Comparison of ENCODE assay signal across 9 mouse cellular contexts in the genomic region with DNA sequence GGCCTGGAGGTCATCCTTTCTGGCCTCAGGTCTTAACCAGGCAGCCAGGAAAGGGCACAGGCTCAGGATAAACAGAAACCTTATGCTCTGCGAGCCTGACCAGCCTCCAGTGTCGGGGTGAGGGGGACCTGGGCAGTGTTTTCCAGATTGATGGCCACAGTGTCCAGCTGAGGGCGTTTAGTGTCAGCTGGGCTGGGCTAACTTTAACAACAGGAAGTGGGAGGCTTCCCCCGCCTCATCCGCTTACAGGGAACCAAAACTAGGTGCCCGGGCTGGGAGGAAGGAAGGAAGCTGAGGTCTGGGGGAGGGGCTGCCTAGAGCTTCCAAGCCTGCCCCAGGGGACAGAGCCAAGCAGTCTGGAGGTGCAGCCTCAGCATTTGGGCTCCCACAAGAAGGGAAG. TPM values are rescaled to one million over a fixed set of nuclear protein-coding genes. Genes with fewer than 3 reads are reported as not detected.
DNase-seq lines count a peak whose midpoint lies in the region; ATAC-seq and TF ChIP-seq lines count a peak whose summit lies in the region.
"Had no signal": no experiment of that assay in that cellular context is flagged by ENCODE, and none has a peak within 500 bp of the region (broad histone marks: within the 10 kb centered on the region; RNA-seq: fewer than 3 reads in every experiment).

No protein-coding gene starts in this region.

- peak overlapping the region; percentile 97 for H3K4me2 ChIP-seq in embryonic facial prominence, embryonic 14.5 days (ENCODE audit: low read depth, low read length)
- peak overlapping the region; percentile 93 for H3K4me2 ChIP-seq in heart, embryonic 15.5 days
- peak overlapping the region; percentile 97 for H3K4me2 ChIP-seq in kidney, embryonic 16.5 days (replicated peaks; ENCODE audit: low read depth, low read length)
- H3K4me2 ChIP-seq in liver, embryonic 16.5 days (ENCODE audit: low read depth, low read length) = peak overlapping the region; percentile 21; the same call in 1 of the 2 replicates

- WGBS in embryonic facial prominence, embryonic 14.5 days = 10% methylated on average over 6 of the region's 6 CpGs
- WGBS in heart, embryonic 15.5 days = 12% methylated on average over 6 of the region's 6 CpGs
- WGBS in kidney, embryonic 16.5 days = 7% methylated on average over 6 of the region's 6 CpGs
- WGBS in liver, embryonic 16.5 days (ENCODE audit: insufficient replicate concordance) = 30% methylated on average over 6 of the region's 6 CpGs

- ATAC-seq in embryonic facial prominence, embryonic 14.5 days (ENCODE audit: low read depth) = no peak
- ATAC-seq in heart, embryonic 15.5 days (replicated peaks; ENCODE audit: insufficient number of reproducible peaks, insufficient read depth, low FRiP score, low read depth) = no peak
- ATAC-seq in kidney, embryonic 16.5 days (ENCODE audit: low FRiP score, low TSS enrichment) = no peak
- ATAC-seq in liver, embryonic 16.5 days (ENCODE audit: low read depth) = no peak

- H3K36me3 ChIP-seq in embryonic facial prominence, embryonic 14.5 days (ENCODE audit: control insufficient read depth, insufficient read depth, low read length) = peaks cover 57% of the 10 kb centered on the region
- peaks cover 22% of the 10 kb centered on the region for H3K36me3 ChIP-seq in heart, embryonic 15.5 days
- H3K36me3 ChIP-seq in kidney, embryonic 16.5 days (ENCODE audit: insufficient read depth, low read length) = peaks cover 35% of the 10 kb centered on the region
- H3K36me3 ChIP-seq in liver, embryonic 16.5 days (ENCODE audit: control insufficient read depth, insufficient read depth) = peaks cover 7% of the 10 kb centered on the region; the same call in 1 of the 2 replicates
- no peaks in the 10 kb centered on the region for H3K36me3 ChIP-seq in testis, adult 2 months (ENCODE audit: control insufficient read depth, insufficient read depth, low read length)

- H3K9me3 ChIP-seq in embryonic facial prominence, embryonic 14.5 days (ENCODE audit: control insufficient read depth, low read length) = no peaks in the 10 kb centered on the region
- no peaks in the 10 kb centered on the region for H3K9me3 ChIP-seq in heart, embryonic 15.5 days (replicated peaks)
- H3K9me3 ChIP-seq in kidney, embryonic 16.5 days (ENCODE audit: low read length) = no peaks in the 10 kb centered on the region
- no peaks in the 10 kb centered on the region for H3K9me3 ChIP-seq in liver, embryonic 16.5 days (replicated peaks; ENCODE audit: control insufficient read depth, low read length)

- peak overlapping the region; percentile 97 for H3K9ac ChIP-seq in embryonic facial prominence, embryonic 14.5 days (ENCODE audit: low read depth, low read length)
- no peak overlapping the region for H3K9ac ChIP-seq in heart, embryonic 15.5 days
- H3K9ac ChIP-seq in kidney, embryonic 16.5 days (replicated peaks; ENCODE audit: low read length) = peak overlapping the region; percentile 56
- no peak overlapping the region for H3K9ac ChIP-seq in liver, embryonic 16.5 days (ENCODE audit: low read depth, low read length)
- H3K9ac ChIP-seq: liver, embryonic 14.5 days had no signal

- H3K27me3 ChIP-seq in embryonic facial prominence, embryonic 14.5 days (replicated peaks; ENCODE audit: control insufficient read depth, insufficient read depth, low read length) = no peaks in the 10 kb centered on the region
- H3K27me3 ChIP-seq in heart, embryonic 15.5 days = no peaks in the 10 kb centered on the region
- H3K27me3 ChIP-seq in kidney, embryonic 16.5 days (ENCODE audit: insufficient read depth, low read length) = no peaks in the 10 kb centered on the region
- H3K27me3 ChIP-seq in liver, embryonic 16.5 days (ENCODE audit: control insufficient read depth, insufficient read depth, low read depth, low read length) = peaks cover 8% of the 10 kb centered on the region
- no peaks in the 10 kb centered on the region for H3K27me3 ChIP-seq in testis, adult 2 months (ENCODE audit: control insufficient read depth, insufficient read depth, low read length)

- TF ChIP-seq CTCF in testis, adult 2 months (IDR thresholded peaks at IDR 0.05; ENCODE audit: control insufficient read depth, insufficient read depth, insufficient replicate concordance, low read depth, low read length) = no peak

- no peak for TF ChIP-seq POLR2A in testis, adult 2 months (IDR thresholded peaks at IDR 0.05; ENCODE audit: control insufficient read depth, low read depth, low read length)

- peak overlapping the region; percentile 92 for H3K4me3 ChIP-seq in embryonic facial prominence, embryonic 14.5 days (ENCODE audit: low read depth, low read length)
- H3K4me3 ChIP-seq in heart, embryonic 15.5 days = peak overlapping the region; percentile 72
- H3K4me3 ChIP-seq in kidney, embryonic 16.5 days (ENCODE audit: low read length) = peak overlapping the region; percentile 76
- no peak overlapping the region; the same call in 1 of the 2 replicates for H3K4me3 ChIP-seq in liver, embryonic 16.5 days (ENCODE audit: low read depth, low read length)
- H3K4me3 ChIP-seq in testis, adult 2 months (ENCODE audit: control insufficient read depth, low read depth, low read length) = no peak overlapping the region

- peak overlapping the region; percentile 98 for H3K27ac ChIP-seq in embryonic facial prominence, embryonic 14.5 days (replicated peaks; ENCODE audit: low read depth, low read length)
- peak overlapping the region; percentile 76 for H3K27ac ChIP-seq in heart, embryonic 15.5 days
- H3K27ac ChIP-seq in kidney, embryonic 16.5 days (ENCODE audit: low read length) = peak overlapping the region; percentile 89
- H3K27ac ChIP-seq in liver, embryonic 16.5 days (ENCODE audit: low read length) = peak overlapping the region; percentile 55
- peak overlapping the region; percentile 40 for H3K27ac ChIP-seq in testis, adult 2 months (ENCODE audit: control insufficient read depth, insufficient read depth, low read depth, low read length)
- H3K27ac ChIP-seq: liver, embryonic 14.5 days had no signal

- DNase-seq in ovary, adult 18-20 months (ENCODE audit: low spot score) = peak; percentile 64
- DNase-seq in ovary, postnatal 10 days (ENCODE audit: low spot score) = no peak
- DNase-seq in embryonic facial prominence, embryonic 14.5 days (ENCODE audit: low spot score) = peak; percentile 71
- peak; percentile 46 to 57 for DNase-seq in natural killer cell, adult 2 months (ENCODE audit: low spot score in 2 of 2)

- peaks cover 22% of the 10 kb centered on the region for H3K4me1 ChIP-seq in embryonic facial prominence, embryonic 14.5 days (ENCODE audit: control insufficient read depth, insufficient read depth, low read length)
- peaks cover 47% of the 10 kb centered on the region for H3K4me1 ChIP-seq in heart, embryonic 15.5 days (replicated peaks)
- H3K4me1 ChIP-seq in kidney, embryonic 16.5 days (ENCODE audit: insufficient read depth, low read length) = peaks cover 34% of the 10 kb centered on the region
- H3K4me1 ChIP-seq in liver, embryonic 16.5 days (ENCODE audit: control insufficient read depth, low read depth, low read length) = peaks cover 38% of the 10 kb centered on the region
- peaks cover 29% of the 10 kb centered on the region for H3K4me1 ChIP-seq in testis, adult 2 months (ENCODE audit: control insufficient read depth, insufficient read depth, low read length)

RNA-seq across cellular contexts. Expression of a gene that starts 3.3 kb away (rescaled TPM):
- polyA plus RNA-seq in embryonic facial prominence, embryonic 14.5 days (2014; fragmentation: Nextera tagmentation; extraction: Ambion mirVana) = 44.0 and 48.4 TPM in 2 replicates
- 8.9 and 13.8 TPM in 2 replicates for polyA plus RNA-seq in heart, embryonic 15.5 days (2015; fragmentation: Nextera tagmentation; extraction: Ambion mirVana)
- 13.6 and 13.7 TPM in 2 replicates for polyA plus RNA-seq in kidney, embryonic 16.5 days (2015; fragmentation: Nextera tagmentation; extraction: Ambion mirVana)
- 2.1 and 2.7 TPM in 2 replicates for polyA plus RNA-seq in liver, embryonic 16.5 days (2015; fragmentation: Nextera tagmentation; extraction: Ambion mirVana)
- polyA plus RNA-seq in testis, adult 2 months (2012; rRNA removed) = 3.1 and 3.3 TPM in 2 replicates

RNA-seq across cellular contexts. Expression of a gene that starts 57.5 kb away (rescaled TPM):
- 1,079 and 1,109 TPM in 2 replicates for polyA plus RNA-seq in embryonic facial prominence, embryonic 14.5 days (2014; fragmentation: Nextera tagmentation; extraction: Ambion mirVana)
- 532 and 533 TPM in 2 replicates for polyA plus RNA-seq in heart, embryonic 15.5 days (2015; fragmentation: Nextera tagmentation; extraction: Ambion mirVana)
- 947 and 1,016 TPM in 2 replicates for polyA plus RNA-seq in kidney, embryonic 16.5 days (2015; fragmentation: Nextera tagmentation; extraction: Ambion mirVana)
- 452 and 501 TPM in 2 replicates for polyA plus RNA-seq in liver, embryonic 16.5 days (2015; fragmentation: Nextera tagmentation; extraction: Ambion mirVana)
- 357 and 448 TPM in 2 replicates for polyA plus RNA-seq in testis, adult 2 months (2012; rRNA removed)

Comparison
In these comparisons a context has a peak if more than half of its experiments do, and no peak if none do; other contexts are left out.
1. H3K27ac ChIP-seq: peak in every context shown above with its lines; median percentile 98 in embryonic facial prominence, embryonic 14.5 days; 89 in kidney, embryonic 16.5 days; 76 in heart, embryonic 15.5 days; 55 in liver, embryonic 16.5 days; 40 in testis, adult 2 months.
2. H3K4me2 ChIP-seq: peak in every context shown above with its lines; median percentile 97 in embryonic facial prominence, embryonic 14.5 days; 97 in kidney, embryonic 16.5 days; 93 in heart, embryonic 15.5 days; 21 in liver, embryonic 16.5 days.
3. H3K4me3 ChIP-seq: peak in embryonic facial prominence, embryonic 14.5 days (single experiment), heart, embryonic 15.5 days (single experiment) and kidney, embryonic 16.5 days (single experiment); none in liver, embryonic 16.5 days (single experiment) and testis, adult 2 months (single experiment).
4. H3K9ac ChIP-seq: peak in embryonic facial prominence, embryonic 14.5 days (single experiment) and kidney, embryonic 16.5 days (single experiment); none in heart, embryonic 15.5 days (single experiment) and liver, embryonic 16.5 days (single experiment).